ENCODE assay signal across 15 mouse cellular contexts in genomic region chr5:143893396-143893795, GRCm38 (mm10). TPM values are rescaled to one million over a fixed set of nuclear protein-coding genes. Genes with fewer than 3 reads are reported as not detected.
A peak's percentile ranks its signal among the peaks of the same experiment; 100 is the strongest.
DNase-seq lines count a peak whose midpoint lies in the region; ATAC-seq and TF ChIP-seq lines count a peak whose summit lies in the region.
"Had no signal": no experiment of that assay in that cellular context is flagged by ENCODE, and none has a peak within 500 bp of the region (broad histone marks: within the 10 kb centered on the region; RNA-seq: fewer than 3 reads in every experiment).

No protein-coding gene starts in this region.

- ATAC-seq in lung, postnatal 0 days: no peak
- ATAC-seq in liver, embryonic 14.5 days (ENCODE audit: insufficient read depth): peak; percentile 61
- no peak for ATAC-seq in erythroblast, adult 5-6 weeks (replicated peaks; ENCODE audit: low FRiP score, poor library complexity, severe bottlenecking)
- no peak for ATAC-seq in frontal cortex, adult (ENCODE audit: low TSS enrichment)

- no peak for TF ChIP-seq CTCF in lung, postnatal 0 days (IDR thresholded peaks at IDR 0.05)
- TF ChIP-seq CTCF in liver, embryonic 14.5 days (IDR thresholded peaks at IDR 0.05; ENCODE audit: low read depth): no peak

- H3K36me3 ChIP-seq in lung, postnatal 0 days (ENCODE audit: insufficient read depth, low read length): peaks cover 31% of the 10 kb centered on the region
- peaks cover 96% of the 10 kb centered on the region for H3K36me3 ChIP-seq in liver, embryonic 14.5 days (replicated peaks; ENCODE audit: control insufficient read depth, insufficient read depth, low read depth)

- H3K4me3 ChIP-seq in lung, postnatal 0 days (ENCODE audit: low read depth, low read length): no peak overlapping the region
- H3K4me3 ChIP-seq in liver, embryonic 14.5 days (ENCODE audit: insufficient read depth in 1 of 2, low read depth in 2 of 2, low read length in 2 of 2): no peak overlapping the region
- H3K4me3 ChIP-seq: limb, embryonic 12.5 days had no signal

- no peak for TF ChIP-seq EP300 in lung, postnatal 0 days (IDR thresholded peaks at IDR 0.05)
- TF ChIP-seq EP300 in liver, embryonic 14.5 days (IDR thresholded peaks at IDR 0.05; ENCODE audit: low read depth): no peak

- no peak overlapping the region for H3K27ac ChIP-seq in lung, postnatal 0 days (ENCODE audit: low read length)
- no peak overlapping the region for H3K27ac ChIP-seq in liver, embryonic 14.5 days
- H3K27ac ChIP-seq: limb, embryonic 12.5 days had no signal

- H3K9ac ChIP-seq in lung, postnatal 0 days (replicated peaks; ENCODE audit: low read depth): no peak overlapping the region
- no peak overlapping the region for H3K9ac ChIP-seq in liver, embryonic 14.5 days (replicated peaks)
- H3K9ac ChIP-seq: limb, embryonic 12.5 days had no signal

- peak; percentile 12 for DNase-seq in lung, postnatal 36 days
- no peak for DNase-seq in lung, postnatal 0 days (ENCODE audit: low spot score)
- peak; percentile 42 for DNase-seq in c-Kit-positive CD71-negative TER-119-negative erythroid progenitor cells, embryonic 14.5 days (ENCODE audit: low read depth)
- DNase-seq in liver, embryonic 14.5 days (ENCODE audit: low read depth in 3 of 3, low spot score in 3 of 3): peak; percentile 32 to 40 (median 37)
- peak; percentile 71 for DNase-seq in urinary bladder, postnatal 14 days (ENCODE audit: low spot score)
- DNase-seq in adrenal gland, adult 18-20 months (ENCODE audit: low spot score in 2 of 2): no peak
- DNase-seq: cerebellum, adult 8-10 months; lung, postnatal 4 days; right cerebral cortex, postnatal 14 days; thymus, adult 2 months had no signal

- H3K4me2 ChIP-seq in lung, postnatal 0 days (replicated peaks; ENCODE audit: low read depth, low read length): no peak overlapping the region
- H3K4me2 ChIP-seq in liver, embryonic 14.5 days (ENCODE audit: low read depth): no peak overlapping the region
- H3K4me2 ChIP-seq: limb, embryonic 12.5 days had no signal

- WGBS in lung, postnatal 0 days: 61% methylated on average over 5 of the region's 5 CpGs
- WGBS in liver, embryonic 14.5 days (ENCODE audit: insufficient replicate concordance): 25% methylated on average over 5 of the region's 5 CpGs

- no peaks in the 10 kb centered on the region for H3K4me1 ChIP-seq in lung, postnatal 0 days (ENCODE audit: insufficient read depth, low read depth, low read length)
- peaks cover 0 to 17% of the 10 kb centered on the region in 2 experiments; a peak in 3 of 4 replicates for H3K4me1 ChIP-seq in liver, embryonic 14.5 days (replicated peaks; ENCODE audit: control insufficient read depth in 2 of 2, insufficient read depth in 2 of 2, low read length in 1 of 2)
- H3K4me1 ChIP-seq: limb, embryonic 12.5 days had no signal

- no peaks in the 10 kb centered on the region for H3K9me3 ChIP-seq in lung, postnatal 0 days (ENCODE audit: low read length)
- H3K9me3 ChIP-seq in liver, embryonic 14.5 days (ENCODE audit: control insufficient read depth, low read length): no peaks in the 10 kb centered on the region
- H3K9me3 ChIP-seq: limb, embryonic 12.5 days had no signal

- H3K27me3 ChIP-seq in lung, postnatal 0 days (replicated peaks; ENCODE audit: insufficient read depth, low read length): no peaks in the 10 kb centered on the region
- H3K27me3 ChIP-seq in liver, embryonic 14.5 days (ENCODE audit: control insufficient read depth, insufficient read depth, low read length): no peaks in the 10 kb centered on the region
- H3K27me3 ChIP-seq: limb, embryonic 12.5 days had no signal

RNA-seq across cellular contexts. Expression of gene Ankrd61, which starts 4.1 kb away (rescaled TPM):
- polyA plus RNA-seq in lung, postnatal 0 days (2015; fragmentation: Nextera tagmentation; extraction: Ambion mirVana): 0.16 and 0.20 TPM in 2 replicates
- polyA plus RNA-seq in liver, embryonic 14.5 days (2012; rRNA removed): 0.03 and 0.04 TPM in 2 replicates
- polyA plus RNA-seq in liver, embryonic 14.5 days (2014; fragmentation: Nextera tagmentation; extraction: Ambion mirVana): 0.13 and 0.27 TPM in 2 replicates
- not detected for total RNA-seq in adrenal gland, adult 18-20 months (2021)
- total RNA-seq in erythroblast, adult 5-6 weeks (2015; ENCODE audit: low replicate concordance): not detected in 2 replicates
- 2.9 and 10.7 TPM in 2 replicates for total RNA-seq in erythroblast, adult 5-6 weeks (2017; ENCODE audit: low replicate concordance)
- polyA plus RNA-seq: thymus, adult 2 months had no signal

RNA-seq across cellular contexts. Expression of gene Aimp2, which starts 16.3 kb away (rescaled TPM):
- polyA plus RNA-seq in lung, postnatal 0 days (2015; fragmentation: Nextera tagmentation; extraction: Ambion mirVana): 35.7 and 37.0 TPM in 2 replicates
- polyA plus RNA-seq in liver, embryonic 14.5 days (2012; rRNA removed): 44.6 and 59.1 TPM in 2 replicates
- polyA plus RNA-seq in liver, embryonic 14.5 days (2014; fragmentation: Nextera tagmentation; extraction: Ambion mirVana): 45.0 and 45.6 TPM in 2 replicates
- 10 to 100 TPM; 31.4 to 35.2 TPM for total RNA-seq in adrenal gland, adult 18-20 months (2021)
- total RNA-seq in erythroblast, adult 5-6 weeks (2015; ENCODE audit: low replicate concordance): 15.7 and 20.4 TPM in 2 replicates
- 14.6 and 25.8 TPM in 2 replicates for total RNA-seq in erythroblast, adult 5-6 weeks (2017; ENCODE audit: low replicate concordance)

RNA-seq across cellular contexts. Expression of gene Pms2, which starts 16.4 kb away (rescaled TPM):
- 7.9 and 8.3 TPM in 2 replicates for polyA plus RNA-seq in lung, postnatal 0 days (2015; fragmentation: Nextera tagmentation; extraction: Ambion mirVana)
- 4.1 and 6.7 TPM in 2 replicates for polyA plus RNA-seq in liver, embryonic 14.5 days (2012; rRNA removed)
- 13.6 and 15.7 TPM in 2 replicates for polyA plus RNA-seq in liver, embryonic 14.5 days (2014; fragmentation: Nextera tagmentation; extraction: Ambion mirVana)
- total RNA-seq in adrenal gland, adult 18-20 months (2021): 1 to 10 TPM; 7.1 to 7.5 TPM
- total RNA-seq in erythroblast, adult 5-6 weeks (2015; ENCODE audit: low replicate concordance): 2.5 and 6.1 TPM in 2 replicates
- 14.8 and 17.8 TPM in 2 replicates for total RNA-seq in erythroblast, adult 5-6 weeks (2017; ENCODE audit: low replicate concordance)

RNA-seq across cellular contexts. Expression of gene Gm42421, which starts 34.6 kb away (rescaled TPM):
- polyA plus RNA-seq in lung, postnatal 0 days (2015; fragmentation: Nextera tagmentation; extraction: Ambion mirVana): not detected in 2 replicates
- 0.51 and 0.59 TPM in 2 replicates for polyA plus RNA-seq in liver, embryonic 14.5 days (2012; rRNA removed)
- 0.20 and 0.24 TPM in 2 replicates for polyA plus RNA-seq in liver, embryonic 14.5 days (2014; fragmentation: Nextera tagmentation; extraction: Ambion mirVana)
- not detected for total RNA-seq in adrenal gland, adult 18-20 months (2021)
- not detected in 2 replicates for total RNA-seq in erythroblast, adult 5-6 weeks (2015; ENCODE audit: low replicate concordance)
- total RNA-seq in erythroblast, adult 5-6 weeks (2017; ENCODE audit: low replicate concordance): 6.0 TPM in 1 of 2 replicates, not detected in the other
- total RNA-seq: gastrocnemius, postnatal 4 days had no signal
- polyA plus RNA-seq: heart, embryonic 16.5 days had no signal

RNA-seq across cellular contexts. Expression of gene Rsph10b, which starts 39.4 kb away (rescaled TPM):
- 3.0 and 3.5 TPM in 2 replicates for polyA plus RNA-seq in lung, postnatal 0 days (2015; fragmentation: Nextera tagmentation; extraction: Ambion mirVana)
- 0.19 and 0.44 TPM in 2 replicates for polyA plus RNA-seq in liver, embryonic 14.5 days (2012; rRNA removed)
- polyA plus RNA-seq in liver, embryonic 14.5 days (2014; fragmentation: Nextera tagmentation; extraction: Ambion mirVana): 0.21 and 0.66 TPM in 2 replicates
- 1 to 10 TPM in 1 of 2 experiments, under 1 TPM in 1; 0.74 to 6.5 TPM for total RNA-seq in adrenal gland, adult 18-20 months (2021)
- 4.4 TPM in 1 of 2 replicates, not detected in the other for total RNA-seq in erythroblast, adult 5-6 weeks (2015; ENCODE audit: low replicate concordance)
- total RNA-seq in erythroblast, adult 5-6 weeks (2017; ENCODE audit: low replicate concordance): 3.8 and 7.0 TPM in 2 replicates

Comparison
In these comparisons a context has a peak if more than half of its experiments do, and no peak if none do; other contexts are left out.
1. DNase-seq: peak in lung, postnatal 36 days (single experiment), c-Kit-positive CD71-negative TER-119-negative erythroid progenitor cells, embryonic 14.5 days (single experiment), liver, embryonic 14.5 days (3 of 3) and urinary bladder, postnatal 14 days (single experiment); none in lung, postnatal 0 days (single experiment) and adrenal gland, adult 18-20 months (0 of 2).